Mouse (Mus musculus) G1E (cell line): Measurements from ENCODE around the gene Insr. TPM values are rescaled to one million over a fixed set of nuclear protein-coding genes. Genes with fewer than 3 reads are reported as not detected.
"Not testable (repeated sequence)": the region's sequence is repeated elsewhere in the genome, so short reads cannot be mapped to it uniquely, and the experiment has no call there.

Experiments used
- ATAC-seq: 2 replicates; pipeline ENCODE4 v1.8.0; 2016; ENCODE audit warnings: mild to moderate bottlenecking; ENCODE audit not compliant: insufficient number of reproducible peaks, poor library complexity, low FRiP score, severe bottlenecking; ENCODE audit errors: extremely low read depth
- DNase-seq: peaks from one replicate; pipeline ENCODE4 v3.0.0; 2012; ENCODE audit warnings: low spot score
- H3K27me3 ChIP-seq: 2 replicates; pipeline ENCODE4 v1.6.1; 2012; ENCODE audit warnings: mild to moderate bottlenecking, low read length, inconsistent platforms; ENCODE audit not compliant: insufficient read depth
- H3K36me3 ChIP-seq: replicated peaks from 2 replicates; pipeline ENCODE3; 2012; ENCODE audit warnings: mild to moderate bottlenecking, inconsistent platforms
- H3K4me1 ChIP-seq: 2 replicates; pipeline ENCODE4 v1.6.1; 2012; ENCODE audit warnings: low read depth, low read length, inconsistent platforms, mixed read lengths; ENCODE audit not compliant: insufficient read depth
- H3K4me3 ChIP-seq: 2 replicates; pipeline ENCODE4 v1.5.1; 2012; ENCODE audit warnings: low read depth, mild to moderate bottlenecking, inconsistent platforms, low read length, moderate library complexity, mixed read lengths
- H3K9me3 ChIP-seq: replicated peaks from 2 replicates; pipeline ENCODE4 v1.6.1; 2012; ENCODE audit warnings: inconsistent platforms
- CTCF ChIP-seq: IDR thresholded peaks from 2 replicates; pipeline ENCODE4 v1.5.1; 2012; ENCODE audit warnings: low read depth, low read length, inconsistent platforms, mixed read lengths
- GATA1 ChIP-seq: IDR thresholded peaks from 2 replicates; pipeline ENCODE4 v1.6.1; 2012; ENCODE audit warnings: borderline replicate concordance, low read length, inconsistent platforms, mixed read lengths
- GATA2 ChIP-seq: IDR thresholded peaks from 2 replicates; pipeline ENCODE4 v1.6.1; 2012; ENCODE audit warnings: low read depth, low read length, inconsistent platforms, borderline replicate concordance
- POLR2AphosphoS5 ChIP-seq: IDR thresholded peaks from 2 replicates; pipeline ENCODE4 v1.6.1; 2012; ENCODE audit warnings: low read depth, low read length, inconsistent platforms; ENCODE audit not compliant: insufficient replicate concordance
- TAL1 ChIP-seq: conservative IDR thresholded peaks from 2 replicates; pipeline ENCODE4 v1.6.1; 2012; ENCODE audit warnings: low read depth, low read length, inconsistent platforms, mixed read lengths
- polyA plus RNA-seq: library from polyadenylated mRNA; stranded (reverse); fragments of >175 nt; gene quantifications from 2 replicates; pipeline ENCODE4 v1.2.3, GENCODE M21; 2012
- total RNA-seq, 2 experiments: library from RNA; stranded (forward) in 1 of 2; stranded (reverse) in 1 of 2; fragments of 200-1000 nt in 1 of 2; fragments of >200 nt in 1 of 2; fragmentation: Nextera tagmentation in 1 of 2; gene quantifications; 2 replicates each; pipeline ENCODE4 v1.2.3; 2014 to 2017

Insr gene
- total RNA-seq (2014; fragmentation: Nextera tagmentation) (2.1 TPM in 1 of 2 replicates, not detected in the other), total RNA-seq (2017) (0.23 and 0.38 TPM in 2 replicates), polyA plus RNA-seq (0.02 TPM in 2 replicates)

DNA sequence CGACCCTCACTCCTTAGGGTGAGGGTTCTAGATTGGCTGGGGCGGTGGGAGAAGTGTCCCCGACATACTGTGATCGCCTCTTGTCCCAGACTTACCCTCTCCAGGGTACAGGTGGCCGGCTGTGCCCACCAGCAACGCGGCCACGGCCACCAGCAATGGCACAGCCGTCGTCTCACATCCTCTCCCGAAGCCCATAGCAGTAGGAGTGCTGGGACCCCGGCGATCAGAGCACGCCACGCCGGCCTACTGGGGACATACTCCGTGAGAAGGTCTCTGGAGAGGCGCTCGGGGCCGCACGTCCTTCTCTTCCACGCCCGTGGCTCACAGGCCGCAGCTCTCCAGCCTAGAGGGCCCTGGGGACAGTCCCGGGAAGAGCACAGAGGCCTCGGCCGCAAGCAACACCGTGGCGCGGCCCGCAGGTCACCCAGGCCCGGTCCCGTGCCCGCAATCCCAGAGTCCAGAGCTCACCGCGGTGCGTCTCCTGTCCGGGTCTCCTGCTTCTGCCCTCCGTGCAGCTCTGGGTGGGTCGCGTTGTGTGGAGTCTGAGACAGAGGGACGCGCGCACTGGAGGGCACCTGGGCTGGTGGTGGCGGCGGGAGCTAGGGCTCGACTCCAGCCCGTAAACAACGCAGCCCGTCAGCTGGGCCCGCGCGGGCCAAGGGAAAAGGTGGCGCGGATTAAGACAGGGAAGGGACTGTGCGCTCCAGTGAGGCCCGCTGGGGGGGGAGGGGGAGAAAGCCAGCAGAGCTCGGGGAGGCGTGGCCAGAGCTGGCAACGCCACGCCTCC lies at the start of gene Insr:
Gene Insr, minus strand, starts transcription at position 684 of the 787 bp plus-strand sequence.
- Histone ChIP-seq H3K9me3 (no peaks in the 10 kb centered on the region), H3K4me1 (no peaks in the 10 kb centered on the region)

DNA sequence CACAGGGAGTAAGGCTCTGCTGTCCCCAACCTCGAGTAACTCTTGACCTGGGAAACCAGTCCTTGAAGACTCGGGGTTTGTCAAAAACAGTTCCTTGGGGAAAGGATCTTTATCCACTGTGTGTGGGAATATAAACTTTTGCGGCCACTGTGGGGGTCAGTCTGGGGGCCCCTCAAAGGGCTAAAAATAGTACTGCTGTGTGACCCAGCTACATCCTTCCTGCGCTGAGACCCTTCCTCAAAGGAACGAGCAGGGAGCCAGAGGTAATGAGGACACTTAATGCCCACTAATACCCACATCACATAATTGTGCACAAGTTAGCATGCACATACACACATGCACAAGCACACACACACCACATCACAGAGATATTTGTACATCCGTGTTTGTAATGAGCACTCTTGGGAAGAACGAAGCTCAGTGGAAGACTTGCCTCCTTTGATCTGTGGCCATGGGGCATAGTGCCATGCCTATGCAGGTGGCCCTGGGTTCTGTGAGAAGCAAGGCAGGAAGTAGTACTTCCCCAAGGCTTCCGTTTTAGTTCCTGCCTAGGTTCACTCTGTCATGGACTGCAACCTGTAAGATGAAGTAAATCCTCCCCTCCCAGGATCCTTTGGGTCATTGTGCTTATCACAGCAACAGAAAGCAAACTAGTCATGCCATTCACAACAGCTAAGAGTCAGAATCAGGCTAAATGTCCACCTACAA lies 48.3 kb upstream of the Insr start:
- no peaks in the 10 kb centered on the region for H3K4me1 ChIP-seq
- H3K27me3 ChIP-seq = peaks cover 10% of the 10 kb centered on the region
- no peaks in the 10 kb centered on the region for H3K9me3 ChIP-seq
- ATAC-seq = no peak
- H3K36me3 ChIP-seq = no peaks in the 10 kb centered on the region
- no peak for DNase-seq
- TF ChIP-seq GATA1 (no peak), TAL1 (no peak)
- no peak overlapping the region for H3K4me3 ChIP-seq

More for the DNA sequence above, at the start of gene Insr:
- TF ChIP-seq CTCF = no peak
- TF ChIP-seq TAL1 = no peak
- no peak for TF ChIP-seq GATA1
- no peak for TF ChIP-seq GATA2
- no peak for TF ChIP-seq POLR2AphosphoS5
- Histone ChIP-seq H3K4me3 (no peak within 1 kb of the TSS), H3K27me3 (peaks cover 16% of the 10 kb centered on the region), H3K36me3 (no peaks in the 10 kb centered on the region)
- ATAC-seq (no peak), DNase-seq (no peak)

DNA sequence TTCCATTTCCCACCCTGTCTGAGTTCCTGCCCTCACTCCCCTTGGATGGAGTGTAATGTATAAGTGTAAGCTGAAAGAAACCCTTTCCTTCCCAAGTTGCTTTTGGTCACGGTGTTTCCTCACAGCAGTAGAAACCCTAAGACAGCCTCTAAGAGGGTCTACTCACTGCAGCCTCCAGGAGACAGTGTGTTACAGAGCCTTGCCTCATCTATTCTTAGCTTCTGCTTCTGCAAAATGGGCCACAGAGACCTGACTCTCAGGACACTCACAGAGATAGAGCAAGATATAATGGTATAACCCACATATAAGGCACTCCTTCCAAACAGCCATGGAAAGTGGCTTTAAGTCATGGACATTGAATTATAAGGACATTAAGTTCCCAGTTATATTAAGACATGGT lies 47.6 kb upstream of the Insr start:
- TF ChIP-seq TAL1 (no peak), POLR2AphosphoS5 (no peak), CTCF (no peak), GATA2 (no peak), GATA1 (no peak)
- H3K27me3 ChIP-seq = peaks cover 10% of the 10 kb centered on the region
- ATAC-seq = no peak
- DNase-seq = no peak
- no peaks in the 10 kb centered on the region for H3K36me3 ChIP-seq
- no peaks in the 10 kb centered on the region for H3K9me3 ChIP-seq
- H3K4me1 ChIP-seq = no peaks in the 10 kb centered on the region
- H3K4me3 ChIP-seq = no peak overlapping the region

DNA sequence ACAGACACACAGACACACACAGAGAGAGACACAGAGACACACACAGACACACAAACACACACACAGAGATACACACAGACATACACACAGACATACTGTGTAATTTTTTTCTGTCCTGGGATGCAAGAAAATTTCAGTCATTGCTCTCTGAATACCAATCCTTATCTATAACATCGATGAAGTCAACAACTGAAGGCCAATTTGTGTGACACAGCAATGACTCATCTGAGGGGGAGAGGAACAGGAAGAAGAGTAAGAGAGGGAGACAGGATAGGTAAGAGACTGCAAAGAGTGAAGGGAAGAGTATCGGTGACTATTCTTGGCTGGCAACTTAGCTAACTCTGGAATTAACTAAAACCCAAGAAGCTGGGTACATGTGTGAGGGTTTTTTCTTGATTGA lies 44.8 kb upstream of the Insr start:
- peaks cover 10% of the 10 kb centered on the region for H3K27me3 ChIP-seq
- no peak for ATAC-seq
- no peaks in the 10 kb centered on the region for H3K9me3 ChIP-seq
- H3K36me3 ChIP-seq = no peaks in the 10 kb centered on the region
- TF ChIP-seq GATA2 = no peak
- no peak for TF ChIP-seq TAL1
- TF ChIP-seq CTCF = no peak
- no peak for TF ChIP-seq GATA1
- no peak for TF ChIP-seq POLR2AphosphoS5
- H3K4me1 ChIP-seq = no peaks in the 10 kb centered on the region
- no peak overlapping the region for H3K4me3 ChIP-seq
- no peak for DNase-seq

DNA sequence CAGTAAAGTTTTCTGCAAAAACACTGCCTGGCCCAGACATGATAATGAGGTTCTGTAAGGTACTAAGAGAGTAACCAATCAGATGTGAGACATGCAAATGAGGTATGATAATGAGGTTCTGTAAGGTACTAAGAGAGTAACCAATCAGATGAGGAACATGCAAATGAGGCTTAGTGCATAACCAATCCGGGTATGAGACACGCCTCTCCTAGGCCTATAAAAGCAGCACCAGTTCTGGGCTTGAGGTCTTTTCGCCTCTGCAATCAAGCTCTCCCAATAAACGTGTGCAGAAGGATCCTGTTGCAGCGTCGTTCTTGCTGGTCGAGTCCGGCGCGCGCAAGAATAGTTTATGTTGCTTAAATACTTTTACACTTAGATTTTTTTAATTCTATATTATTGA lies 39.9 kb upstream of the Insr start:
- not testable (repeated sequence) for H3K36me3 ChIP-seq, DNase-seq, H3K4me3 ChIP-seq, H3K27me3 ChIP-seq, H3K4me1 ChIP-seq, H3K9me3 ChIP-seq, ATAC-seq

DNA sequence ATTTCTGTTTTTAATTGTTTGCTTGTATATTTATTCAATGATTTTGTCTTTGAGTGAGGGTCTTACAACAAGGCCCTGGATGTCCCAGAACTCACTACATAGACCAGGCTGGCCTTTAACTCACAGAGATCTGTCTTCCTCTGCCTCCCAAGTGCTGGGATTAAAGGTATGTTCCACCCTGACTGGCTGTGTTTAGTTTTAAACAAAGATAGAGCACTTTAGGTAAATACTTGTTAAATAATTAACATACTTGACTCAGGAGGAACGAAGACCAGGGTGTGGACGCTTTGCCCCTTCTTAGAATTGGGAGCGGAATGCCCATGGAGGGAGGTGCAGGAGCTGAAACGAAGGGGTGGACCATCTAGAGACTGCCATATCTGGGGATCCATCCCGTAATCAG lies 37.2 kb upstream of the Insr start:
- DNase-seq = no peak
- Histone ChIP-seq H3K4me1 (no peaks in the 10 kb centered on the region), H3K9me3 (no peaks in the 10 kb centered on the region), H3K4me3 (no peak overlapping the region), H3K36me3 (no peaks in the 10 kb centered on the region), H3K27me3 (0 out of 2 replicates have a peak, but pooled peaks cover 2% of the 10 kb centered on the region)
- ATAC-seq = no peak
- no peak for TF ChIP-seq POLR2AphosphoS5
- TF ChIP-seq TAL1 = no peak
- TF ChIP-seq GATA1 = no peak
- TF ChIP-seq GATA2 = no peak
- no peak for TF ChIP-seq CTCF
